Mouse (Mus musculus) lung, postnatal 10 days (tissue): Measurements from ENCODE around the gene Aig1.
A peak's percentile ranks its signal among the peaks of the same experiment; 100 is the strongest.

Experiments used
- DNase-seq: peaks from one replicate; pipeline ENCODE4 v3.0.0; 2021

The Aig1 gene

DNA sequence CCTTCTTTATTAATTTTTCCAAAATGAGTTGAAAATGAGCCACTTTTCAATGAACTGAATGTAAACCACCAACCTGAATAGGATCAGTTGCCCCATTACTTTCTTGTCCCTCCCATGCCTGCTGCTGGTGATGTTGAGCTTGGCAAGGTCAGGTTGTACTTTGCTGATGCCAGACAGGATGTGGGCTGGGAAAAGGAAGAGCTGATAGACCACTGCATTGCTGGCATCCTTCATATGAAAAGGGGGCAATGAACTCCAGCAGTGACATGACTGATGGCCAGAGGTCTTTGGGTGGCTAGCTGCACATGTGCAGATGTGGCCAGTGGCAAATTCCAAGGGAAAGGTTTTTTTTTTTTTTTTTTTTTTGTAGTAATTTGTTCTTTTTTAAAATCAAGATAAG is 172.5 kb downstream of the Aig1 start:
- DNase-seq: no peak

DNA sequence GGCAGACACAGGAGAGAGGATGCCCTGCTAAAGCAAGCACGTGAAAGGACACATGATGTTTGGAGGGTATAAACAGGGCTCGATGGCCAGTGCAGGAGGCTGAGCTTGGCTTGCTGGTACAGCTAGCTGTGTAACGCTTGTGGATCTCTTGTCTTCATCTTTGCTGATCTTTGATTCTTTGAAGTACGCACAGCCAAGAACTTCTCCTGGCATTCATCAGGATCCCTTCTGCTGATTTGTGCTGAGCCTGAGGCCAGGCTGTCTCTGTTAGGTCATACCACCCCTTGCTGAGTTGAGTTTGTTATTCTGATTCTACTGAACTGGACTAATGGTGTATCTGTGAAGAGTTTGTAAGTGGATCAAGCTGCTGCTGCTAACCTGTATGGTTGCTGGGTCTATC is 175.5 kb downstream of the Aig1 start:
- DNase-seq: no peak

DNA sequence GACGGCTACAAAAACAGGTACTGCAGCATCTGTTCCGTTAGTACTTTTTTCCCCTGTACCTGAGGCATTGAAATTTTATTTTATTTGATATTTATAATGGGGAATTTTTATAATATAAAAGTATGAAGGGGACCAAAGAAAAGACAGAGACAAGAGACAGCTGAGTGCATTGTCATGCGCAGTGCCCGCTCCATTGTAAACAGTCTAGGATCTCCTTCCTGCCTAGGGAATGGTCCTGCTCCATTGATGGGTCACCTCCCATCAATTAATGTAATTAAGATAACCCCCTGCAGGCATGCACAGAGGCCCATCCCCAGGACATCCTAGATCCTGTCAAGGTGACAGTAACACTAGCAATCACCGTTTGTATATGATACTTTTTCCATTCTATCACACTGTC is 178.0 kb downstream of the Aig1 start:
- no peak for DNase-seq

DNA sequence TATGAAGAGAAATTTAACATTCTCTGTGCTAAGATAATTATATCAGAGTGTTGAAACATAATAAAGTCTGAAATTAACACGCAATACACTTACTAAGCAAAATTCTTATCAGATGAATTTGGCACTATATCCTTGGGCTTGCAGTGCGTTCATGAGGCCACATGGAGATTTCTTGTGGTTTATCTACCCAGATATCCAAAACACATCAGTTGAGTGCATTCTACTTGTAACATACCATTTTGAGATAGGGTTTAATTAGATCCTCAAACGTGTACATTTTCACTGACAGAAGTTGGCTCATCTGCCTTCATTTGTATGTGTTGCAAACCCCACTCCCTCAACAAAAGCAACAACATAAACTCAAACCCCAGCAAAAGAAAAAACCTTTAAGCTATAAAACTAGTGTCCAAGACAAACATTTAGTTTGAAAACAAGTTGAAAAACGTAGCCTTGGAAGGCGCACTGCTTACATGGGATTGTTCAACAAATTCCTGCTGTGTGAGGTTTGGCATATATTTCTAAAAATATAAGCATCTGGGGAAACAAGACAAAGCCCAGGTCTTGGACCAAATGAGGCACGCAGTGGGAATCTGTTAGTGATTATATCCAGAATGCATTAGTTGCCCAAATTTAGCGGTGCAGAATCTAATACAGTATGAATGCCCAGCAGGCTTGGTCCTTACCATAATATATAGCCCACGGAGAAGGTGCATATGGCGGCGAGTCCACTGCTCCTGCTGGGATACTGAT is 178.8 kb downstream of the Aig1 start:
- DNase-seq: no peak

DNA sequence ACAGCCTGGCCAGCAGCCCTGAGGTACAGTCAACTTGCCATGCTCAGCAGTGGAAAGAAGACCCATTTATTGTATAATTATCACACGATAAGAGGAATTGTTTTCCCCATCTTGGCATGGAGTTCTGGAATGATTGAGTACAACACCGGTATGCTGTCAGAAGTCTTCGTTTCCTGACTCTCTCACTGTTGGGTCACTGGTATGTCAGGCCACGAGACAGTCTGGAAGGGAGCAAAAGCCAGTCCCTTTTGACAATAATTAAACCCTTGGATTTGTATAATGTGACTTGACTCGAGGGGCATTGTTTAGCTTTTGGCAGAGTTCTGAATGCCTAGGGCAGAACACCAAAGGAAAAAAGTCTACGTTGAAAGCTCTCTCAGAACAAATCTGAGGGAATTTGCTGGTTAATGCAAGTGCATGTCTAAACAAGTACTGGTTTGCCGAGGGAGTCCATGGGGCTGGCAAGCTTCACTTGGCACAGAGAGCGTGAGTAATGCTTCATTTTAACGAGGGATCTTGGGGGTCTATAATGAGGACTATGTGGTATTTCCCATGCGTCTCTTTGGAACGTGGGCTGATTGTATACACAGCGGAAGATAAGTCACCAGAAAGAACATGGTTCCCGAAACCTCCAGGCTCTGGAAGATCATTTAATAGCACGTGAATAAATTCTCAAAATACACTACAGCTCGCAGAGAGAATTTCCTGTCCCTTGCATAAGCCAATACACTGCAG is 180.2 kb downstream of the Aig1 start:
- DNase-seq: peak; percentile 24

DNA sequence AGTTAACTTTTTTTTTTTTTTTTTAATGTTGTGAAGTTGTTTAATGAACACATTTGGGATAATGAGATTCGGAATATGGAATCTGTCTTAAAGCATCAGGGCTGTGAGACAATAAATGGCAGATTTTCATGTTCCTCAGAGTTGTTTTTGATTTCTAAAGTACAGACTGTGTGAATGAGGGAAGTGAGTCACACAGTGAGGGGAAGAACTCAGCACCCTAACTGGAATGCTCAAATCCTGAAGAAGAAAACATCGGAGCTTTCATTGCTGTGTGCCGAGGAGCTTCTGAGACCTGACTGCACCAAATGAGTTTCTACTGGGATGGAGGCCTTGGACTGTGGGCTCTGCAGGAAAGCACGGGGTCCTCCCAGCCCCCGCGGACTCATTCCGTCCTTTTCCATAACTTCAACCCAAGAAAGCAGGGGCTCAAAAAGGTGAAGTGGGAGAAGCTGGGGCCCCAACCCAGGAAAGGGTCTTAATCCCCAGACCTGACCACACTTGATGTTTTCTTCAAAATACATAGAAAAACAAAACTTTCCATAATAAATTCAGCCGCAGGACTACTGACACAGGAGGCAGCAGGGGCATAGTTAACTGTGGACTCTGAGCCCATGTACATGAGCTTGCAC is 181.5 kb downstream of the Aig1 start:
- no peak for DNase-seq

DNA sequence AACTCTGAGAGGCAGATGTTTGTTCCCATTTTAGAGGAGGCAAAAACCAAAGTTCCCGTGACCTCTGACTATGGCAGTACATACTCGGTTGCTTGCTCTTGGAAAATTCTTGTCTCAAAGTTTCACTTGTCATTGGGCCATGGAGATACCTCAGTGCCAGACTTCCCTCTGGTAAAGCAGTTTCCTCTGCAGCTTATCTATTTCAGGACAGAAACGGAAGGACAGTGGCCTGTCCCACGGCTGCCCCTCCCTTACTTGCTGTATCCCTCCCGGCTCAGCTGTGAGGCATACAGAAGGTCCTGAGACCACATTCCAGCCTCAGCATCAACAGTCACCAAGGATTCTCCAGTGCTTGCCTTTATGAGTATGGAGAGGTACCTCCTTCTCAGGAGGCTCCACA is 182.7 kb downstream of the Aig1 start:
- peak; percentile 10 for DNase-seq

DNA sequence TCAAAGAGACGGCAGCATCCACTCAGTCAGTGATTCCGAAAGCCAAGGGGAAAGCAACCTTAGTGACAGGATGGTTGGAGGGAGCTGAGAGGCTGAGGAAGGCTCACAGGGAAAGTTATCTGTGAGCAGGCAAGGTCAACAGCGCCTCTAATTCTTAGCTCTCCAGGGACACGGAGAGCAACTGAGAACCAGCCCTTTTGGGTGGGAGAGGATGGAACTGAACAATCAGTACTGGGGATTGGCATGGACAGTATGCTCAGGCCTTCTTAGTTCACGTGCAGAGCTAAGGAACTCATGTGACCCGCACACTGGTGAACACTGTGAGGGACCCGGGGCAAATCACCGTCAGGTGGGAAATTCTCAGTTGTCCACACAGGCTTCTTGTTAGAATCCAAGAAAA is 183.4 kb downstream of the Aig1 start:
- DNase-seq: no peak

DNA sequence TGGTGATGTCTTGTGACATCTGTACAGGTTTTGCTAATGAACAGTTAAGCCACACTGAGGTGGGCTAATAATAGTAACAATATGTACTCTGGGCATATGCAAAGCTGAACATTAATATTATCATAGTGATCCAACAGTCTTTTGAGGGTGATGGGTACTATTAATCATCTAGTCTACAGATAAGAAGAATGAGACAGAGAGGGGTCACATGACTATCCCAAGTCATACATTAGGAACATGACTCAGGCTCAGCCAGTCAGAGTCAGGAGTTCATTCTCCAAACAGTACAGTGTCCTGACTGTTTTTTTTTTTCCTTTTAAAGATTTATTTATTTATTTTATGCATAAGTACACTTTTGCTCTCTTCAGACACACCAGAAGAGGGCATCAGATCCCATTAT is 184.3 kb downstream of the Aig1 start:
- no peak for DNase-seq

DNA sequence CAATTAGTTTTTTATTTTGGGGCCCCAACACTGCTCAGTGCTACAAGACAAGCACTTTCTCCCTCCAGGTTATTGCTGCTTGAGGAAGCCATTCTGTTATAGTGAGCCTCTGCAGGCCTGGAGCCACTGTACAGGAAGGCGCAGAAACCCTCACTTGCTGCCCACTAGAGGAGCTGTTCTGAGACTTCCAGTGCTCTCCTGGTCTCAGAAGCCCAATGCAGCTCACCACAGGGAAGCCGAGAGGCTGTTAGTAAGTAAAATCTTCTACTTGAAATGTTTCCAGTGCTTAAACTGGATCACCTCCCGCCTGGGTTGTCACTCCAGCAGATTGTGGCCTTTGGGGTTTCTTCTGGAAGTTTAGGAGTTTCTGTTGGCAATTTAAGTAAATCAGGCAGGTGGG is 186.2 kb downstream of the Aig1 start:
- DNase-seq: peak; percentile 36

DNA sequence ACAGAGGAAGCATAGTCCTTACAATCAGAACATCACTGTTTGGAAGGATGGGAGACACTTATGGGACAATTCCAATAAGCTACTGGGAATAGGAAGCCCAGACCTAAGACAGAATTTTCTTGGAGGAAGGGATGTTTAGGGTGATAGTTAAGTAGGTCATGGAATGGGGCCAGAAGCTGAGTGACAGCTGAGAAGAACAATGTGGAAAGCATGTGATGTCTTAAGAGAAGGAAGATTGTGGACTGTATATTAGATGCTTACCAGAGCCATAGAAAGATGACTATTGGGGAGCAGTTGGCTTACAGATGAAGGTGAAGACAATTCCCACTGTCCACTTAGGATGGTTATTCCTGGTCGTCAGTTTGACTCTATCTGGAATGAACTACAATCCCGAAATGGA is 191.3 kb downstream of the Aig1 start:
- DNase-seq: peak; percentile 59

DNA sequence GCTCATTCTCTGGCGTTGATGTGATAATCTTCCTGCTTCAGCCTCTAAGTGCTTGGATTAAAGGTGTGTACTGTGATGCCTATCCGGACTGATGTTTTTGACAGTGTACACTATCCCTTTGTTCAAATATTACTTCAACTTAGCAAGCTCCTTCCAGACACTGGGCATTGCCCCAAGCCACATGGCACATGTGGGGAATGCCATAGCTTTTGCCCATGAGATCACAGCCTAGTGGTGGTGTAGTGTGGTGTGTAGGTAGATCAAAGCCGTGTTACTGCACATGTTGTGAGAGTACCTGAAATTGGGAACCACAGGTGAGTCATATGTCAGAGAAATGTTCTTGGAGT is 193.8 kb downstream of the Aig1 start:
- no peak for DNase-seq

DNA sequence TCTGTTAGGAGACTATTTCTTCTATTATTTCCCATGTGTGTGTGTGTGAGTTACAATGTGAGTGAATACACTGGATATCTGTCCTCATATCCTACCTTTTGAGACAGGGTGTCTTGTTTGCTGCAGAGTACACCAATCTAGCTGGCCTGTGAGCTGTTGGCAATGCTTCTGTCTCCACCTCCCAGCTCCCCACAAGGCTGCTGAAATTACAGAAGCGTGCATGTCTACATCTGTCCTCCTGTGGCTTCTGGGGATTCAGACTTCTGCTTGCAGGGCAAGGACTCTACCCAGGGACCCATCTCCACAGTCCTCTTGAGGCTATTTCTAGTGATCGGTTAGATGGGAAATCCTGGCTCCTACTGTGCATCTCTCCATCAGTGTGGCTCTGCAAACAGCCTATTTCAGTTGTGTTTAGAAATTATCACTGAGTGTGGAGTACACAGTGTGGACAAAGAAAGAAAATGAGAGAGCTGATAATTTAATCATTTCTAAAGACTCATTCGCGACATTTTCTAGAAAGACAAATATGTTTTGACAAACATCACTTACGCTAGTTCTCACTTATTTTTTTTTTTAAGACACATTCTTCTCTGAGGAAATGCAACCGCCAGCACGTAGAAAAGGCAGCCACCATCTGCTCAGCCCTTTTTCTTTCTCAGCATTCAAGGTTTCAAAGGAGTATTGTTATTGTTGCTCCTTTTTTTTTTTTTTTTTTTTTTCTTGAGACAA is 194.3 kb downstream of the Aig1 start:
- no peak for DNase-seq

DNA sequence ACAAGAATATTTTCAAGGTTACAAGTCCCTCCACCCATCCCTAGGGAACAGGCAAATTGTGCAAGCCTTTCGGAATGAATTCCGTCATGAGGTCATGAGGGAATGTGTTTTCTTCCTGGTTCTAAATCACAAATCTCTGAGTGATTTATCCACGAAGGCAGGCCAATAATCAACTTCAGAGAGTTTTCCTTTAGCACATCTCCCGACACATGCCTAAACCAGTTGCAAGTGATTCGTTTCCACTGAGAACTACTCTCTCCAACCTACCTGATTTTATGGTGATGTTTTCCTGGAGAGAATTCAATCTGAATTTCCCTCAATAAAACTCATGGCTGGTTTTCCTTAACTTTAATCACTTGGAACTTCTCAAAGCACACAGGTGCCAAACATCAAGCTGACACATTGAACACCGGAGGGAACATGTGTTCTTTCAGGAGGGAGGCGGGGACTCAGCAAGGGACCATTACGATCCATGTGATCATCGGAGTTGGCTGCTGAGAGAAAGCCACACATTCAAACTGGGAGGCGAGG is 201.5 kb downstream of the Aig1 start:
- DNase-seq: peak; percentile 4

DNA sequence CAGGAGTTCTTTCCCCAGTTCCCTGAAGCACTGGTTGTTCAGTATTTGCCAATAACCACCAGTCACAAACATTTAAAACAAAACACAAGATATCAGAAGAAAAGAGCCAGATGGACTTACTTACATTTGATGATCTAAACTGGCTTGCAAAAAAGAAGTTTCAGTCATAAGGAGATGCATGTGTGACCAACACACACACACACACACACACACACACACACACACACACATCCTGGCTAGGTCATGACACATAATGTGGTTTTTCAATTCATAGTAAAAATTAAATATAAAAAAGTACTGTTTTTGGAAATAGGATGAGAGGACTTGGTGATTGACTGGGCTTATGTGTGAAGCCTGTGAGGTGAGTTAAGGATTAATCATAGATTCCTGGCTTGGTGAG is 205.3 kb downstream of the Aig1 start:
- DNase-seq: no peak

DNA sequence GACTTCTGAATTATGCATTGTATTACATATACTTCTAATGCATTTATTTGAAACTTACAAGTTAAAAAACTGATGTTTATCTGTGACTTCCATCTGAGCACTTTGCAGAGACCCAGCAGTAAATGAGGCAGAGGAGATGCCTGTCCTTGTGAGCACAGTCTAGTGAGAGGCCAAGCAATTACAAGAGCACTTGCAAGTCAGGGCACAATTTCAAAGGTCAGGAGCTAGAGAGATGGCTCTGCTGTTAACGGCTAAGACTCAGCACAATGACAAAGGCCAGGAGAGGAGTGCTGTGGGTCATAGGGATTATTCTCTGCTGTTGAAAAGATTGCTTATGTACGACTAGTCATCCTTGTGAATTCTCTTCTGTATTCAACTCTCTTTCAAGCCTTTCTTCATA is 209.0 kb downstream of the Aig1 start:
- DNase-seq: no peak

DNA sequence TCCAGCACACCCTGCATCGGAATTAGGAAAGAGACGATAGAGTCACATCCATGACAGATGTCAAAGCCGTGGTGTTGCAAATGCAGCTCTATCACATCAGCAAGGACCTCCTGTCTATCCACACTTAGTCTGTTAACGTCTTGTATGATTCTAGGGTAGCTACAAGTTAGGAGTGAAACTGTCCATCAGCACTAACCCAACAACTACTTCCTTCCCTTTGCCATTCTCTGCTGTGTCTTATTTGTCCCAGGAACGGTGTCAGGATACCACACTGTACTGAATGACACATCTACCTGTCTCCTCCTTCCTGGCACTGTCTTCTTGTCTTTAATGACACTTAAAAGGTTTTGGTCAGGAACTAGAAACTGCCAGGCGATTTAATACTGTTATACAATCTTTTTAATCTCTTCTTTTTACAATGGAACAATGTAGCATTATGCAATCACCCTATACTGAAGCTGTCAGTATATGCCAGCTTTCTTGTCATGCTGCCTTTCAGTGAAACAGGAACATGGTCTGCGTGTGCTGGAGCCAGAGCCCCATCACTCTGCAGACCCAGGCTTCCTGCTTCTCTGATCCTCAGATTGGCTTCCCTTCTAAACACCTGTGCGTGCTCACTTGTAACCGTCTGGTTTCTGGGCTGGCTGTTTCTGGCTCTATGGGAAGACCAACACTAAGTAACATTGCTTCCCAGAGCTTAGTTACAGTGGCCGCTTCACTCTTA is 214.9 kb downstream of the Aig1 start:
- no peak for DNase-seq

DNA sequence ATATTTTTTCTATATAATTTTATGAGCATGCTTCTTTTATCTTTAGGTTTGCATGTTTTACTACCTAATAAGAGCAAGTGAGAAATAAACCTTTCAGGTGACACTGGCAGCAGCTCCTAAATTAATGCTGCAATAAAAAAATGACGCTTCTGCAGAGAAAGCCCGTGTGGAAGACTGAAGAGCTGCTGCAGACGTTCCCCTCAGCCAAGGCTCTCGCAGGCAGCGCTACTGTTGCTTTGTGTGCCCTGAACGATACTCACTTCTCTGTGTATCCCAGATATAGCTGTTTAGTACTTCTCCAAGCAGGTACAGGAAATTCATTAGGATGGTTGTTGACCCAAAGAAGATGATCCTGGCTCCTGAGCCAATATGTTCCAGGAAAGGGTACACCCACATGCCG is 215.5 kb downstream of the Aig1 start:
- DNase-seq: no peak

DNA sequence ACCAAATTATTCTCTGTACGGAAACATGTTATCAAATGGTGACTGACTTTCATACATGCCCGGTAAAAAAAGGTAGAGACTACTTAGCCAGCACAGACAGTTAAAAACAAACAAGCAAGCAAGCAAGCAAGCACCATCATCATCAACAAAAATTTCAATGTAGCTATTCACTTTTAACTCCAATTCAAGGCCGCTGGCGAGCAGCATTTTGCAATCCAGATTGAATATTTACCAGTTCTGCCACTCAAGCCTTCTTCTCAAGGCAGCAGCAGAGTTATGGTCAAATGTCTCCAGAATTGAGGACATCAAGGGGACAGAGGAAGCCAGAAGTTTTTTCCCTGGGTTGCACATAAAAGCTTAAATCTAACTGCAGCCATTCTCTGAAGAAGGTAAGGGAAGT is 216.7 kb downstream of the Aig1 start:
- DNase-seq: no peak

DNA sequence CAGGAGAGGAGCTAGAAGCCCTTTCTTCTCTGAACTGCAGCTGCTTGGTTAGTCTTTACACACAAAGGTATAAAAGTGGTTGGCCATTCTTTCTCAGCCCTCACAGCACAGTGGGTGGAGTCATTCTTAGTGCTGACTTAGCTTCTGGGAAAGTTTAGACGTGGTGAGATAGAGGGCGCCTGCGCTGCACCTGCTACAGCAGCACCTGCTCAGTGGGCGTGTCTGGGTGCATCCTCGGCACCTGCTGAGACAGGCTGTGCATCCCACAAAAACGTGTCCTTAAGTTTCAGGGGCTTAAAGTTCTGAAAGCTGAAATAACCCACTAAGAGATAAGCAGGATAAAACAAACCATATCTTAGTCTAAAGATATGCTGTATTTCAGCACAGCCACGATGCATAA is 227.0 kb downstream of the Aig1 start:
- peak; percentile 3 for DNase-seq

DNA sequence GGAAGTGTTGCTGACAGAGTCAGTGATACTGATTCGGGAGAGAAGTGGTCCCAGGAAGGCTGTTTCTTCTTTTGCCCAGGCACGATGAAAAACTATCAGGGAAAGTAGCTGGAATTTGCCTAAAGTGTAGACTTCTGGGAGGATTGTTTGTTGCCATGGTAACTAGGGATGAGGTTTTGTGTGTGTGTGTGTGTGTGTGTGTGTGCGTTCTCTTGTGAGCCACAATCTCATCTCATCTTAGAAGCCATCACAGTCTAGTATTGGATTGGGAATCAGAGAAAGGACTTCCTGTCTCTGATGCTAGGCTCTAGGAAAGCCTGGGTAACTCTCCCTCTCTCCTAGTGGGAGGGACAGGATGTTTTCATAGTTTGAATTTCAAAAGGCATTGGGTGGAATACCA is 237.0 kb downstream of the Aig1 start:
- DNase-seq: peak; percentile 1

DNA sequence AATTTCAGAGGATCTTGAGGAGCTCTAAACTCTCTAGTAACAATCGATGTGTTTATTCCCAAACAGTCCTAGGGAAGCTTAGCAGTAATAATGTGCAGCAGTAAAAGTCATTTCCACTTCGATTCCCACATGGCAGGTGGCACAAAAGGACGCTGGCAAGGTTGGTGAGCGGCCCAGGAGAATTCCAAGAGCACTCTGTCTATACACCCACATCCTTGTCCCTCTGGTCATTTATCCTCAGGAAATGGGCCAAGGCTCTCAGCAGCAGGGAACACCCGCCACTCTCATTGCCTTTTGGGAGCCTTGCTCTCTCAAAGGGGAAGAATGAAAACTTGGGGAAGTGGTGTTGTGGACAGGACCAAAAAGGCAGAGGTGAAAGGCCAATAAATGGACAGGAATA is 245.0 kb downstream of the Aig1 start:
- no peak for DNase-seq

DNA sequence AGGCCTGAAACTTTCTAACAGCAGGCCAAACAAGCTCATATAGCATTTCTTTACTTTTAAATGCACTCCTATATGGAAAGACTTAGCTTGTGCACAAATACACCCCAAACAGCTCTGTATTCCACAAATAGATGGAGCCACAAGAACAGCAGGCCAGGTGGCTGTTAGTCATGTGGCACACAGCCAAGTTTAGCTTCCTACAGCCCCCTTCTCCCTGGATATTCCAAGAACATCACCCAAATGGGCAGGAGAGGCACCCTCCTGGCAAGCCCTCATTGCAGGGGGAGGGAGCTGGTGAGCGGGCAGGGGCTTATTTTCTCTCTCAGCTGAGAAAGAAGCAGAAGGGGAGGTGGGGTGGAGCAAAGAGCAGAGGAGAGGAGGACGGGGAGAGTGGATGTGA is 267.9 kb downstream of the Aig1 start:
- no peak for DNase-seq
